Mouse (Mus musculus): ENCODE data around the gene Pim1.
A peak's percentile ranks its signal among the peaks of the same experiment; 100 is the strongest.

The Pim1 gene

DNA sequence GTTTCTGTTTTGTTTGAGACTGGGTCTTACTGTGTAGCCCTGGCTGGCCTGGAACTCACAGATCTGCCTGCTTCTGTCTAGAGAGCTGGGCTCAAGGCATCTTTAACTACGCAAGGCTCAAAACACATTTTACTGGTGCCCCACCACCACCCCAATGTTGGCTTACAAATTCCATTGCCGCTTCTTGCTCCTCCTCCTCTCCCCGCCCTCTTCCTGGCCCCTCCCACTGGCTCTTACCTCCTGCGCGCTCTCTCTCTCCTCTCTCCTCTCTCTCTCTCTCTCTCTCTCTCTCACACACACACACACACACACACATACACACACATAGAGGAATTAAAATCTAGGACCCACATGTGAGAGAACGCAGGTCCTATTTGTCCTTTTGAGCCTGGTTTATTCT is 40.0 kb downstream of the Pim1 start:
- DNase-seq, result no peak

DNA sequence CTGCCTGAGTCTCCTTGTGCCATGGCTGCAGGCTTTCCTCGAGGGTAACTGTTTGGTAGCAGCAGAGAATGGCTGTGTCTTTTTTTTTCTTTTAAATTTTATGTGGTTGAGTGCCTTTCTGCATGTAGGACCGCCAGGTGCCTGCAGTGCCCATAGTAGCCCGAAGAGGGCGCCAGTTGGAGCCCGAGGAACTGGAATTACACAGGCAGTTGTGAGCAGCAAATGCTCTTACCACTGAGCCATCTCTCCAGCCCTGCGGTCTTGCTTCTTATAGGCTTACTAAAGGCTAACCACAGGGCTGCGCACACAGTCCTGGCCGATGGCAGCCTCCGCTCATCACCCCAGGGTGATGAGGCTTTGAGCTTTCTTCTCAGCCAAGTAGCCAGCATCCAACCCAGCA is 40.7 kb downstream of the Pim1 start:
- DNase-seq, result no peak

DNA sequence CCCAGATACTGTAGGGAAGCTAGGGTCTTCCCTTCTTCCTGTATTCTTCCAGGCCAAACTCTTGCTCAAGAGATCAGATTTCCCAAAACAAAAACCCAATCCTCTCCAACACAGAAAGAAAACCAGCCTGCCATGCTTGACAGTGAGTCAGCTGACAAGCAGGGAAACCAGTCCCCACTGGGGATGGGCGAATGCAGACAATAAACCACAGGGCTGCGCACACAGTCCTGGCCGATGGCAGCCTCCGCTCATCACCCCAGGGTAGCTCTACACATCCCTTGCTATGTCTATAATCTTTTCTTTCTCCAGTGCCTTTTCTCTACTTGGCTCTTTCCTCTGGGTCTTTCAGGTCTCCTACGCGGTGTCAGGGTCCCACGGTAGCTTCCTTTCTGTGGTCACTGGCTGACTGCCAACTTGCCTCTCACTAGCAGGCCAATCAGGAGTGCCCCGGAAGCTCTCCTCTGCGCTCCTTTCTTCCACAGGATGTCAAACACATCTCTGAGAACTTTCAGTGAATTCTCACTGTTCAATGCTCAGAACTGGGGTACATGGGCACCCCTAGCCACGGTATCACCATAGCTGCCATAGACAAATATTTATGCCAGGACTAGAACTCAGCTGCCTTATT is 41.3 kb downstream of the Pim1 start:
- no peak for DNase-seq

DNA sequence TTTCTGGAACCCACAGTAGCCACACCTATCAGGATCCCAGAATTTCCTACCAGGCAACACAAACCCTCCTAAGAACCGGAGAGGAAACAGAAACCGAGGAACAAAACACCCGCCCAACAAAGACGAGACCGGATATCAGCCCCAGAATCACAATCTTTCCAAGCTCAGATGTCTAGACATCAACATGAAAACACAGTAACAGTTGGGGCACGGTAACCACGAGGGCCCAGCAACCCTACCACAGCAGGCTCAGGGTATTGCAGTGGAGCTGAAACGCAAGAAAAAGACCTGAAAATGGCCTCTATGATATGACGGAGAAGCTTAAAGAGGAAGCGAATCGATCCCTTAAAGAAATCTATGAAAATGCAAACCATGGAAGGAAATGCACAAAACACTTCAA is 43.3 kb downstream of the Pim1 start:
- no peak for DNase-seq

DNA sequence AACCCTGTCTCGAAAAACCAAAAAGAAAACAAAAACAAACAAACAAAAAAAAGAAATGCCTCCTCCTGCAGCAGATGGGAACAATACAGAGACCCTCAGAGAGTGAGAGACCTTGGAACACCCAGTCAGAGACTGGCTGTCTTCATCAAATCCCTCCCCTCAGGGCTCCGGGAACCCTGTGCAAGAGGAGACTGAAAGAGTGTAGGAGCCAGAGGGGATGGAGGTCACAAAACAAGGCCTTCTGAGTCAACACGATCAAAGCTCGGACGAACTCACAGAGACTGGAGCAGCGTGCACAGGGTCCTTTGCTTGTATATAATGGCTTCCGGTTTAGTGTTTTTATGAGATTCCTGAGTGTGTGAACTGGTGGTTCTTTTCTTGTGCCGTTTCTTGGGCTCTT is 49.9 kb downstream of the Pim1 start:
- DNase-seq, result no peak

DNA sequence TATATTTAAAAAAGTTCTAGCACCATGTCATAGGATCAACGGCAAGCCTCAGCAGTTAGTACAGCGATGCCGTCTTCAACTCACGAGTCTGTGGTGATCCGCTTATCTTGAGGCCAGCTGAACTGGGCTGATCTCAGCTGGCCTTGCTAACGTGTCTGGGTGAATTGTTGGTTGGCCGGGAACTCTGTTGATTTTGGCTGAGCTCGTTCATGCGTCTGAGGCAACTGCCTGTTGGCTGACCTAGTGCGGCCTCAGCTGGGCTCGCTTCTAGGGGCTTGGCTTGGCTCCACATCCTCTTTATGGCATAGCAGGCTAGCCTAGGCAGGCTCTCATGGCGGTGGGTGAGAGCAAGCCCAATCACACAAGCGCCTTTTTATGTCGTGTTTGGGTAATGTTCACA is 50.9 kb downstream of the Pim1 start:
- peak; percentile 22 for DNase-seq

DNA sequence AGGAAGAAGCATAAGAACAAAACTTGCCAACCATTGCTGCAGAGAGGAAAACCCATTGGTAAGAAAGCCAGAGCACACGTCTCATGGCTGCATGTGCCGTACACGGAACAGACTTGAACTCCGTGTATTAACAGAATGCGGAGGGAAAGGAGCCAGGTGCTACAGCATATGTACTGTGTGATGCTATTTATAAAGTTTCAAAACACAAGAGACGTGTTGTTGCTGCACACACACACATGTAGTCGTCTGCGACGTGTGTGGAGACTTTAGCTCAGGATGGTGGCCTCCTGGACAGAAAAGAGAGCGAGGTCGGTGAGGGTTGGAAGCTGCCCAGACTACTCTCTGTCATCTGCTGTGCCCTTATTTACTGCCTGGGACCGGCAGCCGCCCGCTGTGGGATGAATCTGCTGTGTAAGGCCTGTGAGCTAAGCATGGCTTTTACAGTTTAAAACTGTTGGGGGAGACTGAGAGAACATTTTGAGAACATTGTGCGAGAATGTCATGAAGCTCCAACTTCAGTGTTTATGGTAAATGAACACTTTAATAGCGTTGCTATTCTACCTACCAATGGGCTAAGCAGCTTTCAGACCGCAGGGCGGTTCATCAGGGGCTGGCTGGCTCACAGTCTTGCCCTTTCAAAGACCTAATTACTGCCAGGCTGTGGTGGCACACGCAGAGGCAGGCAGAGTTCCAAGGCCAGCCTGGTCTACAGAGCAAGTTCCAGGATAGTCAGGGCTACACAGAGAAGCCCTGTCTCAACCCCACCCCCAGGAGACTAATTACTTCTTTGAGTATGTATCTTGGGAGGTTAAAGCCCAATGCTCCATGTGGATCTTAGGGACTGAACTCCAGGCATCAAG is 52.5 kb downstream of the Pim1 start:
- DNase-seq, result no peak

DNA sequence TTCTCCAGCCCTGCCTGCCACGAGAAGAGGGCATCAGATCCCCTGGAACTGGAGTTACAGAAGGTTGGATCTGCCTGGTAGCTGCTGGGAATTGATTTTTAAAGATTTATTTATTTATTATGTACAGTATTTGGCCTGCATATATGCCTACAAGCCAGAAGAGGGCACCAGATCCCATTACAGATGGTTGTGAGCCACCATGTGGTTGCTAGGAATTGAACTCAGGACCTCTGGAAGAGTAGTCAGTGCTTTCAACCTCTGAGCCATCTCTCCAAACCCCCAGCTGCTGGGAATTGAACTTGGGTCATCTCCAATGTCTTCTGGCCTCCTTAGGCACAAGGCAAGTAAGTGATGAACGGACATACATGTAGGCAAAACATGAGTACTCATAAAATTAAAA is 53.5 kb downstream of the Pim1 start:
- DNase-seq, result no peak

DNA sequence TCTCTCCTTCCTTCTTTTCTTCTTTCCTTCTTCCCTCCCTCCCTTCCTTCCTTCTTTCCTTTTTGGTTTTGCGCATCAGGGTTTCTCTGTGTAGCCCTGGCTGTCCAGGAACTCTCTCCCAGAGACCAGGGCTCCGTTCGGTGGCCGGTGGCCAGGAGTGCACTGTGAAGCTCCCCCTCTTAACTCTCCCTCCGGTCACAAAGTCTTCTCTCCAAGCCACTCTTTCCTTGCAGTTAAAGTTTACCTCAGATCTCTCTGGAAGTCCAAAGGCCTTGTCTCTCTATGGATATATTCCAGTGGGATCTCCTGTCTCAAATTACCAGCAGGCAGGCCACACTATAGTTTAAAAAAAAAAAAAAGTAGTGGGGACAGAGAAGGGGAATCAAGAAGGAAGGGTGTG is 54.7 kb downstream of the Pim1 start:
- no peak for DNase-seq
